Mouse (Mus musculus): Measurements from ENCODE around the gene Ptprg. TPM values are rescaled to one million over a fixed set of nuclear protein-coding genes. Genes with fewer than 3 reads are reported as not detected.

Gene Ptprg
- polyA plus RNA-seq, 1 experiment from 2014 or later: 26.5 TPM

GRCm38 (mm10) chr14:12004061-12004460, 450.7 kb downstream of the Ptprg start:
- no peak overlapping the region for H3K9ac ChIP-seq (ENCODE audit: low read length)
- H3K4me3 ChIP-seq (ENCODE audit: low read length): no peak overlapping the region
- H3K4me2 ChIP-seq (ENCODE audit: low read depth, low read length): no peak overlapping the region
- H3K9me3 ChIP-seq (ENCODE audit: control insufficient read depth, low read length): no peaks in the 10 kb centered on the region
- H3K27ac ChIP-seq (ENCODE audit: low read length): no peak overlapping the region
- 80% methylated on average over 4 of the region's 4 CpGs for WGBS
- H3K4me1 ChIP-seq (replicated peaks; ENCODE audit: control insufficient read depth, insufficient read depth, low read length): no peaks in the 10 kb centered on the region
- no peak for ATAC-seq (ENCODE audit: low read depth)
- no peaks in the 10 kb centered on the region for H3K27me3 ChIP-seq (ENCODE audit: control insufficient read depth, insufficient read depth, low read depth, low read length)
- H3K36me3 ChIP-seq (ENCODE audit: control insufficient read depth, insufficient read depth, low read length): no peaks in the 10 kb centered on the region

GRCm38 (mm10) chr14:12011766-12012165, 458.4 kb downstream of the Ptprg start:
- no peak for ATAC-seq (ENCODE audit: low read depth)
- H3K27ac ChIP-seq (ENCODE audit: low read length): no peak overlapping the region
- no peaks in the 10 kb centered on the region for H3K36me3 ChIP-seq (ENCODE audit: control insufficient read depth, insufficient read depth, low read length)
- H3K9me3 ChIP-seq (ENCODE audit: control insufficient read depth, low read length): no peaks in the 10 kb centered on the region
- H3K4me3 ChIP-seq (ENCODE audit: low read length): no peak overlapping the region
- H3K4me2 ChIP-seq (ENCODE audit: low read depth, low read length): no peak overlapping the region
- no peak overlapping the region for H3K9ac ChIP-seq (ENCODE audit: low read length)
- no peaks in the 10 kb centered on the region for H3K27me3 ChIP-seq (ENCODE audit: control insufficient read depth, insufficient read depth, low read depth, low read length)
- 72% methylated on average over 5 of the region's 5 CpGs for WGBS
- no peaks in the 10 kb centered on the region for H3K4me1 ChIP-seq (replicated peaks; ENCODE audit: control insufficient read depth, insufficient read depth, low read length)

- WGBS: 88% methylated on average over 16 of the region's 16 CpGs
- Histone ChIP-seq H3K4me2 (ENCODE audit: low read depth, low read length) (no peak overlapping the region), H3K9me3 (ENCODE audit: control insufficient read depth, low read length) (no peaks in the 10 kb centered on the region), H3K4me3 (ENCODE audit: low read length) (no peak overlapping the region), H3K36me3 (ENCODE audit: control insufficient read depth, insufficient read depth, low read length) (no peaks in the 10 kb centered on the region), H3K27me3 (ENCODE audit: control insufficient read depth, insufficient read depth, low read depth, low read length) (no peaks in the 10 kb centered on the region), H3K9ac (ENCODE audit: low read length) (no peak overlapping the region), H3K4me1 (replicated peaks; ENCODE audit: control insufficient read depth, insufficient read depth, low read length) (no peaks in the 10 kb centered on the region), H3K27ac (ENCODE audit: low read length) (no peak overlapping the region)
- no peak for ATAC-seq (ENCODE audit: low read depth)
Measured at GRCm38 (mm10) chr14:12025812-12026728, 472.7 kb downstream of the Ptprg start.

GRCm38 (mm10) chr14:12027247-12027646, 473.9 kb downstream of the Ptprg start:
- Histone ChIP-seq H3K9ac (ENCODE audit: low read length) (no peak overlapping the region), H3K4me2 (ENCODE audit: low read depth, low read length) (no peak overlapping the region), H3K4me3 (ENCODE audit: low read length) (no peak overlapping the region), H3K4me1 (replicated peaks; ENCODE audit: control insufficient read depth, insufficient read depth, low read length) (no peaks in the 10 kb centered on the region), H3K36me3 (ENCODE audit: control insufficient read depth, insufficient read depth, low read length) (no peaks in the 10 kb centered on the region), H3K9me3 (ENCODE audit: control insufficient read depth, low read length) (no peaks in the 10 kb centered on the region), H3K27ac (ENCODE audit: low read length) (no peak overlapping the region), H3K27me3 (ENCODE audit: control insufficient read depth, insufficient read depth, low read depth, low read length) (no peaks in the 10 kb centered on the region)
- 52% methylated on average over 8 of the region's 8 CpGs for WGBS
- no peak for ATAC-seq (ENCODE audit: low read depth)

DNA sequence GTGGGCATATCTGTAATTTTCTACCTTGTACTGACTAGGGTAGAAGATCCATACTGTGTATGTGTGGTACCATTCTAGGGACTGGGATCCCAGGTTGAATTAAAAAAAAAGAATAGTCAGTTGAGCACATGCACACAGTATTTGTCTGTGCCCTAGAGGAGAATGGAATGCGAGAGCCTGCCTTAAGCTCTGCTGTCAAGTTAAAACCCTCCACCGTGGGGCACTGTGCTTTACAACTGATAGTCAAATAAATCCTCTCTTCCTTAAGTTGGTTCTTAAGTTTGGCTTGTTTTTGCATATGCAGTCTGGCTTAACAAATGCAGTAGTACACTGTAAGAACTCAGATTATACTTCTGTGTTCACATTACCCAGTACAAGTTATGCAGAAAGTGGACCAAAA, 476.6 kb downstream of the Ptprg start:
- H3K9me3 ChIP-seq (ENCODE audit: control insufficient read depth, low read length): no peaks in the 10 kb centered on the region
- H3K4me3 ChIP-seq (ENCODE audit: low read length): no peak overlapping the region
- no peaks in the 10 kb centered on the region for H3K27me3 ChIP-seq (ENCODE audit: control insufficient read depth, insufficient read depth, low read depth, low read length)
- no peak overlapping the region for H3K4me2 ChIP-seq (ENCODE audit: low read depth, low read length)
- ATAC-seq (ENCODE audit: low read depth): no peak
- 54% methylated on average over 2 of the region's 2 CpGs for WGBS
- no peak overlapping the region for H3K27ac ChIP-seq (ENCODE audit: low read length)
- no peak overlapping the region for H3K9ac ChIP-seq (ENCODE audit: low read length)
- H3K4me1 ChIP-seq (replicated peaks; ENCODE audit: control insufficient read depth, insufficient read depth, low read length): no peaks in the 10 kb centered on the region
- H3K36me3 ChIP-seq (ENCODE audit: control insufficient read depth, insufficient read depth, low read length): no peaks in the 10 kb centered on the region

DNA sequence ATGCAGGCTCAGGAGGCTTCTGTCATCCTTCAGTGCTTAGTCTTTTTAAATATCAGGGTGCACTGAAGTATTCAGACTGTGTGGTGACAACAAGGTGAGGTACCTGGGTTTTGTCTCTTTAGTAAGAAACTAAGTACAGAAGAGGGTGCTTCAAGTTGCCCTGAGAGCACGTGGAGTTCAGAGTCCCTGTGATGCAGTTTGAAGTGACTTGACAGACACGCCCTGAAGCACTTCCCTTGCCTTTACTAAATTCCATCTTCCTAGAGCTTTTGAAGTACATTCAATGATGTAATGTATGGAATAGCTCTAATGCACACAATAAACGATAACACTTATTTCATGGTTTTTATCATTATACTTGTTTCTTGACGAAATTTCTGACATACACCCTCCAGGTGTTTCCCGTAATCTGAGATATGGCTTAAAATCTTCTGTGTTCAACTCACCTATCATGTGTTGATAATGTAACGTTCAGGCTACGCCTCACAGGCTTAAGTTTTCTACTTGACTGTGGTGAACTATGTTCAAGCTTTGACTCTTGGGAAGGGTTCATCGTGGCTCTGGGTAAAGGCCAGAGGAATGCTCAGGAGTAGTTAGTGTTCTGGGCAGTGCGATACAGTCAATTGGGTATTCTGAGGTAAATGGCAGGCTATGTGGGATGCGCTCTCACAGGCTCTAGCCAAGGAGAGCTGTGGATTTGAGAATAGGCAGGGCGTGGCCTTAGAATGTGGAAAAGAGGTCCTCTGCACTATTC, 483.4 kb downstream of the Ptprg start:
- Histone ChIP-seq H3K4me3 (ENCODE audit: low read length) (no peak overlapping the region), H3K4me2 (ENCODE audit: low read depth, low read length) (no peak overlapping the region), H3K36me3 (ENCODE audit: control insufficient read depth, insufficient read depth, low read length) (no peaks in the 10 kb centered on the region), H3K27ac (ENCODE audit: low read length) (no peak overlapping the region), H3K9ac (ENCODE audit: low read length) (no peak overlapping the region), H3K27me3 (ENCODE audit: control insufficient read depth, insufficient read depth, low read depth, low read length) (no peaks in the 10 kb centered on the region), H3K4me1 (replicated peaks; ENCODE audit: control insufficient read depth, insufficient read depth, low read length) (no peaks in the 10 kb centered on the region), H3K9me3 (ENCODE audit: control insufficient read depth, low read length) (no peaks in the 10 kb centered on the region)
- peak; percentile 45; the same call in 1 of the 2 replicates for ATAC-seq (ENCODE audit: low read depth)
- 74% methylated on average over 11 of the region's 11 CpGs for WGBS

- H3K36me3 ChIP-seq (ENCODE audit: control insufficient read depth, insufficient read depth, low read length): no peaks in the 10 kb centered on the region
- no peak overlapping the region for H3K4me3 ChIP-seq (ENCODE audit: low read length)
- H3K9ac ChIP-seq (ENCODE audit: low read length): no peak overlapping the region
- H3K4me2 ChIP-seq (ENCODE audit: low read depth, low read length): no peak overlapping the region
- no peaks in the 10 kb centered on the region for H3K4me1 ChIP-seq (replicated peaks; ENCODE audit: control insufficient read depth, insufficient read depth, low read length)
- no peak for ATAC-seq (ENCODE audit: low read depth)
- WGBS: 74% methylated on average over 3 of the region's 3 CpGs
- no peaks in the 10 kb centered on the region for H3K9me3 ChIP-seq (ENCODE audit: control insufficient read depth, low read length)
- no peak overlapping the region for H3K27ac ChIP-seq (ENCODE audit: low read length)
- no peaks in the 10 kb centered on the region for H3K27me3 ChIP-seq (ENCODE audit: control insufficient read depth, insufficient read depth, low read depth, low read length)
Measured at GRCm38 (mm10) chr14:12039743-12040142, 486.4 kb downstream of the Ptprg start.

DNA sequence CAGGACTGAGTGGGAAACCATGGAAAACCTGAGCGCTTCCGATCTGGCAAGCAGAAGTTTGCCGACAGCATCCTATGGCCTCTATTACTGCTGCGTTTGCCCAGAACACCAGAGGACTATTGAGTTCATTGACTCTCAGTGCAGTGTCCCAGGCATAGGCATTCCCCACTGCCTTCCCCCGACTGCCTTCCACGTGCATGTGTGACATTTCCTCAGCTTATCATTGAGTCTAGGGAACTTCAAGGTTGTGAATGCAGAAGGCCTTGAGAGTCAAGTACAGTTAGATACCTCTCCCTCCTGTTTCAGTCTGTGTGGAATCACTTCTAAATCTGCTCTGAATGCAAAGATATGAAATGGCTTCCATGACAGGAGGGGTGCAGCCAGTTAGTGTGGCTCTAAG, 488.2 kb downstream of the Ptprg start:
- Histone ChIP-seq H3K9me3 (ENCODE audit: control insufficient read depth, low read length) (no peaks in the 10 kb centered on the region), H3K4me1 (replicated peaks; ENCODE audit: control insufficient read depth, insufficient read depth, low read length) (no peaks in the 10 kb centered on the region), H3K9ac (ENCODE audit: low read length) (no peak overlapping the region), H3K4me2 (ENCODE audit: low read depth, low read length) (no peak overlapping the region), H3K36me3 (ENCODE audit: control insufficient read depth, insufficient read depth, low read length) (no peaks in the 10 kb centered on the region), H3K27ac (ENCODE audit: low read length) (no peak overlapping the region), H3K4me3 (ENCODE audit: low read length) (no peak overlapping the region), H3K27me3 (ENCODE audit: control insufficient read depth, insufficient read depth, low read depth, low read length) (no peaks in the 10 kb centered on the region)
- WGBS: 91% methylated on average over 6 of the region's 6 CpGs
- no peak for ATAC-seq (ENCODE audit: low read depth)

- Histone ChIP-seq H3K4me3 (ENCODE audit: low read length) (no peak overlapping the region), H3K4me2 (ENCODE audit: low read depth, low read length) (no peak overlapping the region), H3K4me1 (replicated peaks; ENCODE audit: control insufficient read depth, insufficient read depth, low read length) (no peaks in the 10 kb centered on the region), H3K27me3 (ENCODE audit: control insufficient read depth, insufficient read depth, low read depth, low read length) (no peaks in the 10 kb centered on the region), H3K9ac (ENCODE audit: low read length) (no peak overlapping the region), H3K9me3 (ENCODE audit: control insufficient read depth, low read length) (no peaks in the 10 kb centered on the region), H3K36me3 (ENCODE audit: control insufficient read depth, insufficient read depth, low read length) (no peaks in the 10 kb centered on the region), H3K27ac (ENCODE audit: low read length) (peak overlapping the region; percentile 68)
- ATAC-seq (ENCODE audit: low read depth): peak; percentile 88
- 52% methylated on average over 3 of the region's 3 CpGs for WGBS
Measured at GRCm38 (mm10) chr14:12046226-12046882, 493.0 kb downstream of the Ptprg start.
